Comparison of ENCODE assay signal across 7 mouse cellular contexts in the genomic region with DNA sequence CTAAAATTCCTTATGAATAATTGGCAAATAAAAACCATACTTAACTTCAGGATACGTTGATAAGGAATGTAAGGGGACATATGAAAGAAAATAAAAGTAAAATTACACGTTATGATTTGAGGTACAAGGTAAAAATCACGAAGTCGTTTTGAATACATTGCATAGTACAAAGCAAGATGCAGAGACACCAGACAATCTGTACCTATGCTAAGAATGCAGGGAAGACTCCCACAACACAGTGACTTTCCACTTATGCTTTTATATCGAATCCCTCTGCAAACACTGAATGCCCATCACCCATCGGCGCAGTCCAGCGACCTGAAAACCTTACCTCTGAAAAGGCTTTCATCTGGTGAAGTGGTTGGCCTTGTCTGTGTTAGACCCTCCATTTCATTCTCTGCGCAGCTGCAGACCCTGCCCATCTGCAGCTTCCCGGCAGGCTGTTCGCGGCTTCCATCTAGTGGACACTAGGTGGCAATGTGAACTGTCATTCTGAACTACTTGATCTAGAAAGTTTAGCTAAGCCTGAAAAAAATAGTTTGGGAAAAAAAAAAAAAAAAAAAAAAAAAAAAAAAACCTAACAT.
DNase-seq lines count a peak whose midpoint lies in the region; ATAC-seq and TF ChIP-seq lines count a peak whose summit lies in the region.

No protein-coding gene starts in this region.

- H3K27me3 ChIP-seq in testis, adult 2 months (ENCODE audit: control insufficient read depth, insufficient read depth, low read length), result no peaks in the 10 kb centered on the region
- no peaks in the 10 kb centered on the region for H3K27me3 ChIP-seq in hindbrain, embryonic 12.5 days
- H3K27me3 ChIP-seq in neural tube, embryonic 15.5 days (replicated peaks), result no peaks in the 10 kb centered on the region

- H3K36me3 ChIP-seq in testis, adult 2 months (ENCODE audit: control insufficient read depth, insufficient read depth, low read length), result no peaks in the 10 kb centered on the region
- no peaks in the 10 kb centered on the region for H3K36me3 ChIP-seq in hindbrain, embryonic 12.5 days
- no peaks in the 10 kb centered on the region for H3K36me3 ChIP-seq in neural tube, embryonic 15.5 days

- no peak overlapping the region for H3K27ac ChIP-seq in testis, adult 2 months (ENCODE audit: control insufficient read depth, insufficient read depth, low read depth, low read length)
- no peak overlapping the region for H3K27ac ChIP-seq in hindbrain, embryonic 12.5 days
- H3K27ac ChIP-seq in neural tube, embryonic 15.5 days (replicated peaks), result no peak overlapping the region

- peak overlapping the region; percentile 56; the same call in 1 of the 2 replicates for H3K9ac ChIP-seq in hindbrain, embryonic 12.5 days
- peak overlapping the region; percentile 45 for H3K9ac ChIP-seq in neural tube, embryonic 15.5 days (replicated peaks)

- no peaks in the 10 kb centered on the region for H3K9me3 ChIP-seq in hindbrain, embryonic 12.5 days (replicated peaks)
- H3K9me3 ChIP-seq in neural tube, embryonic 15.5 days (replicated peaks), result no peaks in the 10 kb centered on the region

- WGBS in hindbrain, embryonic 12.5 days, result 37% methylated on average over 12 of the region's 12 CpGs
- WGBS in neural tube, embryonic 15.5 days, result 33% methylated on average over 12 of the region's 12 CpGs

- TF ChIP-seq CTCF in testis, adult 2 months (IDR thresholded peaks at IDR 0.05; ENCODE audit: control insufficient read depth, insufficient read depth, insufficient replicate concordance, low read depth, low read length), result peak; percentile 31; the same call in 1 of the 2 replicates

- intact Hi-C loops in left cerebral cortex, postnatal 36 days (cut with DNase I), result no loop called here

- peak; percentile 85; the same call in 1 of the 2 replicates for ATAC-seq in hindbrain, embryonic 12.5 days (ENCODE audit: low FRiP score)
- ATAC-seq in neural tube, embryonic 15.5 days (ENCODE audit: low FRiP score), result peak; percentile 94

- H3K4me1 ChIP-seq in testis, adult 2 months (ENCODE audit: control insufficient read depth, insufficient read depth, low read length), result no peaks in the 10 kb centered on the region
- no peaks in the 10 kb centered on the region for H3K4me1 ChIP-seq in hindbrain, embryonic 12.5 days
- H3K4me1 ChIP-seq in neural tube, embryonic 15.5 days, result no peaks in the 10 kb centered on the region

- DNase-seq in testis, postnatal 14 days (ENCODE audit: low spot score), result no peak
- DNase-seq in embryo, embryonic 10.5 days (ENCODE audit: low spot score), result peak; percentile 74
- peak; percentile 47 to 58 for DNase-seq in left cerebral cortex, postnatal 36 days (ENCODE audit: low spot score in 2 of 2)
- DNase-seq in T-cell, adult 2 months (ENCODE audit: low spot score), result no peak

- H3K4me3 ChIP-seq in testis, adult 2 months (ENCODE audit: control insufficient read depth, low read depth, low read length), result 0 out of 2 replicates have a peak overlapping the region, but pooled peaks have one; percentile 39
- peak overlapping the region; percentile 37 for H3K4me3 ChIP-seq in hindbrain, embryonic 12.5 days
- H3K4me3 ChIP-seq in neural tube, embryonic 15.5 days (replicated peaks), result peak overlapping the region; percentile 46

- peak overlapping the region; percentile 29; the same call in 1 of the 2 replicates for H3K4me2 ChIP-seq in hindbrain, embryonic 12.5 days (replicated peaks)
- peak overlapping the region; percentile 37 for H3K4me2 ChIP-seq in neural tube, embryonic 15.5 days

- no peak for TF ChIP-seq POLR2A in testis, adult 2 months (IDR thresholded peaks at IDR 0.05; ENCODE audit: control insufficient read depth, low read depth, low read length)

Comparison
In these comparisons a context has a peak if more than half of its experiments do, and no peak if none do; other contexts are left out.
1. DNase-seq: peak in embryo, embryonic 10.5 days (single experiment) and left cerebral cortex, postnatal 36 days (2 of 2); none in testis, postnatal 14 days (single experiment) and T-cell, adult 2 months (single experiment).
2. Peak in every context shown above with its lines, with median percentiles within 50 percentile points of each other: H3K4me3 ChIP-seq.